16 mouse cellular contexts compared by ENCODE assay signal in the genomic region with DNA sequence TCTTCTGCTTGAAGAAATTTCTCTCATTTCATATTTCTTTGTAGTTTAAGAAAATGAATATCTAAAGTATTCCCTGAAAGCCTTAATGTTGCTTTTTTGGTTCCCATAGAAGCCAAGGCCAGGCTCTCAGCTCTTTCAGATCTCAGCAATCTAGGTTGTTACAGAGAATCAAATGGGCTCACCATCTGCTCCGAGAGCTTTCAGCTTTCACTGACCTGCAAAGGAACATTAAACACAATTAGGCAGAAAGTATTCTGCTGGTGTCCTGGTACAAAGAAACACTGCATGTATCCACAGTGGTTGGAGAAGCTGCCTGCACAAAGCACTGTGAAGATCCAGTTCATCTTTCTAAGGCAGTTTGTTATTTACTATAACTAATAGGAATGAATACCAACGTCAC.
"Had no signal": no experiment of that assay in that cellular context is flagged by ENCODE, and none has a peak within 500 bp of the region (broad histone marks: within the 10 kb centered on the region; RNA-seq: fewer than 3 reads in every experiment).

No protein-coding gene starts in this region.

- H3K9ac ChIP-seq: neural tube, embryonic 12.5 days; neural tube, embryonic 13.5 days; neural tube, embryonic 15.5 days; stomach, embryonic 15.5 days had no signal

- H3K9me3 ChIP-seq: neural tube, embryonic 12.5 days; neural tube, embryonic 13.5 days; neural tube, embryonic 15.5 days; stomach, embryonic 15.5 days had no signal

- H3K4me3 ChIP-seq: neural tube, embryonic 12.5 days; neural tube, embryonic 13.5 days; neural tube, embryonic 15.5 days; stomach, embryonic 15.5 days had no signal

- H3K27ac ChIP-seq: neural tube, embryonic 12.5 days; neural tube, embryonic 13.5 days; neural tube, embryonic 15.5 days; stomach, embryonic 15.5 days; stomach, postnatal 0 days had no signal

- H3K36me3 ChIP-seq: neural tube, embryonic 12.5 days; neural tube, embryonic 13.5 days; neural tube, embryonic 15.5 days; stomach, embryonic 15.5 days had no signal

- DNase-seq: right cerebral cortex, adult 18-20 months; right cerebral cortex, postnatal 14 days; right cerebral cortex, postnatal 25 days; right cerebral cortex, postnatal 4 days; spleen, adult 18-20 months; thymus, adult 18-20 months; thymus, adult 2 months; thymus, postnatal 14 days; thymus, postnatal 25 days; thymus, postnatal 36 days; thymus, postnatal 4 days had no signal

- H3K27me3 ChIP-seq: neural tube, embryonic 12.5 days; neural tube, embryonic 13.5 days; neural tube, embryonic 15.5 days; stomach, embryonic 15.5 days had no signal

- H3K4me2 ChIP-seq: neural tube, embryonic 12.5 days; neural tube, embryonic 13.5 days; neural tube, embryonic 15.5 days; stomach, embryonic 15.5 days had no signal
